Mouse (Mus musculus): Measurements from ENCODE around the gene Smarcc2. TPM values are rescaled to one million over a fixed set of nuclear protein-coding genes. Genes with fewer than 3 reads are reported as not detected.

Smarcc2 gene
- polyA plus RNA-seq, 1 experiment from 2014 or later = 205 TPM

GRCm38 (mm10) chr10:128538340-128538870 is 79.4 kb downstream of the Smarcc2 start:
- Histone ChIP-seq H3K4me3 (ENCODE audit: low read depth, low read length) (no peak overlapping the region), H3K4me1 (ENCODE audit: control insufficient read depth, insufficient read depth, low read length) (no peaks in the 10 kb centered on the region), H3K27ac (ENCODE audit: low read depth, low read length) (no peak overlapping the region), H3K27me3 (ENCODE audit: control insufficient read depth, insufficient read depth, low read length) (no peaks in the 10 kb centered on the region), H3K9me3 (ENCODE audit: control insufficient read depth, low read length) (no peaks in the 10 kb centered on the region), H3K9ac (replicated peaks; ENCODE audit: low read depth, low read length) (no peak overlapping the region), H3K36me3 (ENCODE audit: control insufficient read depth, insufficient read depth, low read length) (0 out of 2 replicates have a peak, but pooled peaks cover 14% of the 10 kb centered on the region), H3K4me2 (ENCODE audit: low read depth, low read length) (no peak overlapping the region)
- WGBS = 100% methylated on average over 1 of the region's 1 CpGs
- no peak for ATAC-seq (ENCODE audit: low read depth)

Small RNAs within 50 kb of the gene (microRNA-seq; reads per million reads assigned to microRNA genes)
- gene Mir6916 (not detected), gene Mir8105 (not detected)

Other genes with a start within 250 kb of the Smarcc2 start
- gene Spryd4, start 247.4 kb upstream of the Smarcc2 start, polyA plus RNA-seq (2014; fragmentation: Nextera tagmentation; extraction: Ambion mirVana) = 20.9 and 22.3 TPM in 2 replicates
- gene Mip, start 233.4 kb upstream of the Smarcc2 start, polyA plus RNA-seq (2014; fragmentation: Nextera tagmentation; extraction: Ambion mirVana) = not detected in 2 replicates
- 14.6 and 19.1 TPM in 2 replicates for gene Timeless, start 227.2 kb upstream of the Smarcc2 start, polyA plus RNA-seq (2014; fragmentation: Nextera tagmentation; extraction: Ambion mirVana)
- not detected in 2 replicates for gene Apon, start 205.2 kb upstream of the Smarcc2 start, polyA plus RNA-seq (2014; fragmentation: Nextera tagmentation; extraction: Ambion mirVana)
- gene Apof, start 190.6 kb upstream of the Smarcc2 start, polyA plus RNA-seq (2014; fragmentation: Nextera tagmentation; extraction: Ambion mirVana) = not detected in 2 replicates
- 21.0 and 23.1 TPM in 2 replicates for gene Stat2, start 188.7 kb upstream of the Smarcc2 start, polyA plus RNA-seq (2014; fragmentation: Nextera tagmentation; extraction: Ambion mirVana)
- gene Il23a, start 160.5 kb upstream of the Smarcc2 start, polyA plus RNA-seq (2014; fragmentation: Nextera tagmentation; extraction: Ambion mirVana) = 0.18 and 0.29 TPM in 2 replicates
- 19.0 and 21.4 TPM in 2 replicates for gene Pan2, start 155.9 kb upstream of the Smarcc2 start, polyA plus RNA-seq (2014; fragmentation: Nextera tagmentation; extraction: Ambion mirVana)
- gene Cnpy2, start 136.8 kb upstream of the Smarcc2 start, polyA plus RNA-seq (2014; fragmentation: Nextera tagmentation; extraction: Ambion mirVana) = 194 and 198 TPM in 2 replicates
- 281 and 297 TPM in 2 replicates for gene Cs, start 121.5 kb upstream of the Smarcc2 start, polyA plus RNA-seq (2014; fragmentation: Nextera tagmentation; extraction: Ambion mirVana)
- gene Coq10a, start 90.3 kb upstream of the Smarcc2 start, polyA plus RNA-seq (2014; fragmentation: Nextera tagmentation; extraction: Ambion mirVana) = 51.3 and 52.7 TPM in 2 replicates
- gene Ankrd52, start 82.1 kb upstream of the Smarcc2 start, polyA plus RNA-seq (2014; fragmentation: Nextera tagmentation; extraction: Ambion mirVana) = 11.6 and 14.0 TPM in 2 replicates
- 0.44 TPM in 1 of 2 replicates, not detected in the other for gene Slc39a5, start 58.0 kb upstream of the Smarcc2 start, polyA plus RNA-seq (2014; fragmentation: Nextera tagmentation; extraction: Ambion mirVana)
- 131 and 140 TPM in 2 replicates for gene Nabp2, start 47.8 kb upstream of the Smarcc2 start, polyA plus RNA-seq (2014; fragmentation: Nextera tagmentation; extraction: Ambion mirVana)
- gene Rnf41, start 47.6 kb upstream of the Smarcc2 start, polyA plus RNA-seq (2014; fragmentation: Nextera tagmentation; extraction: Ambion mirVana) = 64.5 and 71.2 TPM in 2 replicates
- gene Myl6, start 34.9 kb downstream of the Smarcc2 start, polyA plus RNA-seq (2014; fragmentation: Nextera tagmentation; extraction: Ambion mirVana) = 831 and 835 TPM in 2 replicates
- gene Myl6b, start 39.4 kb downstream of the Smarcc2 start, polyA plus RNA-seq (2014; fragmentation: Nextera tagmentation; extraction: Ambion mirVana) = 6.4 and 8.9 TPM in 2 replicates
- gene Esyt1, start 66.6 kb downstream of the Smarcc2 start, polyA plus RNA-seq (2014; fragmentation: Nextera tagmentation; extraction: Ambion mirVana) = 10.0 and 25.9 TPM in 2 replicates
- 11.7 and 18.1 TPM in 2 replicates for gene Zc3h10, start 88.5 kb downstream of the Smarcc2 start, polyA plus RNA-seq (2014; fragmentation: Nextera tagmentation; extraction: Ambion mirVana)
- 2,344 and 2,479 TPM in 2 replicates for gene Rpl41, start 90.1 kb downstream of the Smarcc2 start, polyA plus RNA-seq (2014; fragmentation: Nextera tagmentation; extraction: Ambion mirVana)
- 127 and 132 TPM in 2 replicates for gene Pa2g4, start 106.7 kb downstream of the Smarcc2 start, polyA plus RNA-seq (2014; fragmentation: Nextera tagmentation; extraction: Ambion mirVana)
- 1.4 and 6.0 TPM in 2 replicates for gene Erbb3, start 130.4 kb downstream of the Smarcc2 start, polyA plus RNA-seq (2014; fragmentation: Nextera tagmentation; extraction: Ambion mirVana)
- 454 and 493 TPM in 2 replicates for gene Rps26, start 167.5 kb downstream of the Smarcc2 start, polyA plus RNA-seq (2014; fragmentation: Nextera tagmentation; extraction: Ambion mirVana)
- 20.3 and 22.9 TPM in 2 replicates for gene Ikzf4, start 186.7 kb downstream of the Smarcc2 start, polyA plus RNA-seq (2014; fragmentation: Nextera tagmentation; extraction: Ambion mirVana)
- gene Suox, start 214.8 kb downstream of the Smarcc2 start, polyA plus RNA-seq (2014; fragmentation: Nextera tagmentation; extraction: Ambion mirVana) = 13.1 and 14.6 TPM in 2 replicates
- 87.4 and 98.6 TPM in 2 replicates for gene Rab5b, start 237.0 kb downstream of the Smarcc2 start, polyA plus RNA-seq (2014; fragmentation: Nextera tagmentation; extraction: Ambion mirVana)
- 0.63 and 0.99 TPM in 2 replicates for gene Pmel, start 244.9 kb downstream of the Smarcc2 start, polyA plus RNA-seq (2014; fragmentation: Nextera tagmentation; extraction: Ambion mirVana)
- 8.6 and 15.9 TPM in 2 replicates for gene Cdk2, start 245.8 kb downstream of the Smarcc2 start, polyA plus RNA-seq (2014; fragmentation: Nextera tagmentation; extraction: Ambion mirVana)